Mouse (Mus musculus) cerebellum, adult 2 months (tissue): ENCODE data around the gene Muc13. TPM values are rescaled to one million over a fixed set of nuclear protein-coding genes. Genes with fewer than 3 reads are reported as not detected.

Experiments
- DNase-seq, 2 experiments: peaks; one replicate each; pipeline ENCODE4 v3.0.0; 2021
- H3K27ac ChIP-seq: fragments of 200-500 bp; 2 replicates; pipeline ENCODE4 v1.5.1; 2012; ENCODE audit warnings: low read length, control low read depth, inconsistent platforms; ENCODE audit not compliant: insufficient read depth
- H3K27me3 ChIP-seq: fragments of 200-500 bp; 2 replicates; pipeline ENCODE4 v1.6.1; 2012; ENCODE audit warnings: inconsistent platforms, mild to moderate bottlenecking, low read length, moderate library complexity; ENCODE audit not compliant: control insufficient read depth, insufficient read depth
- H3K4me1 ChIP-seq: fragments of 200-500 bp; 2 replicates; pipeline ENCODE4 v1.6.1; 2011; ENCODE audit warnings: low read length; ENCODE audit not compliant: control insufficient read depth, insufficient read depth
- H3K4me3 ChIP-seq: fragments of 200-500 bp; replicated peaks from 2 replicates; pipeline ENCODE3; 2011; ENCODE audit warnings: mild to moderate bottlenecking, low read depth, low read length, control low read depth; ENCODE audit not compliant: insufficient read depth
- CTCF ChIP-seq: fragments of 200-500 bp; IDR thresholded peaks from 2 replicates; pipeline ENCODE4 v1.5.1; 2011; ENCODE audit warnings: low read depth, mild to moderate bottlenecking, control low read depth, low read length, moderate library complexity, borderline replicate concordance; ENCODE audit not compliant: insufficient read depth
- POLR2A ChIP-seq: fragments of 200-500 bp; IDR thresholded peaks from 2 replicates; pipeline ENCODE4 v1.6.1; 2011; ENCODE audit warnings: low read length, control low read depth, borderline replicate concordance; ENCODE audit not compliant: insufficient read depth
- WGBS: fragments of 180-500 bp; shearing (Covaris S2); methylation state at CpG from one replicate; pipeline ENCODE4 v1.1.7; 2018; 5-methylcytosine and 5-hydroxymethylcytosine counted together
- polyA plus RNA-seq: library from polyadenylated mRNA; depleted of rRNA; stranded (reverse); fragments of >200 nt; gene quantifications from 2 replicates; pipeline ENCODE4 v1.2.3, GENCODE M21; 2012

Muc13 gene
- polyA plus RNA-seq, 1 experiment: 0.11 TPM

GRCm38 (mm10) chr16:33832728-33833428 lies 39.0 kb downstream of the Muc13 start:
- no peak for DNase-seq
- H3K4me3 ChIP-seq: no peak overlapping the region
- H3K27ac ChIP-seq: no peak overlapping the region
- H3K27me3 ChIP-seq: 0 out of 2 replicates have a peak, but pooled peaks cover 2% of the 10 kb centered on the region
- WGBS: 64% methylated on average over 21 of the region's 21 CpGs
- H3K4me1 ChIP-seq: peaks cover 16% of the 10 kb centered on the region
- TF ChIP-seq CTCF (no peak), POLR2A (no peak)

GRCm38 (mm10) chr16:33833429-33833753 lies 39.6 kb downstream of the Muc13 start:
- Histone ChIP-seq H3K4me1 (peaks cover 16% of the 10 kb centered on the region), H3K27me3 (0 out of 2 replicates have a peak, but pooled peaks cover 2% of the 10 kb centered on the region), H3K4me3 (no peak overlapping the region), H3K27ac (no peak overlapping the region)
- no peak for DNase-seq
- TF ChIP-seq POLR2A (no peak), CTCF (no peak)
- WGBS: 54% methylated on average over 5 of the region's 5 CpGs

GRCm38 (mm10) chr16:33833781-33834482 lies 40.1 kb downstream of the Muc13 start:
- WGBS: 36% methylated on average over 25 of the region's 25 CpGs
- no peak overlapping the region for H3K27ac ChIP-seq
- peaks cover 16% of the 10 kb centered on the region for H3K4me1 ChIP-seq
- peak; percentile 47 to 52 for DNase-seq
- no peak overlapping the region for H3K4me3 ChIP-seq
- 0 out of 2 replicates have a peak, but pooled peaks cover 2% of the 10 kb centered on the region for H3K27me3 ChIP-seq
- TF ChIP-seq CTCF (no peak), POLR2A (no peak)

GRCm38 (mm10) chr16:33836676-33837075 lies 42.8 kb downstream of the Muc13 start:
- Histone ChIP-seq H3K27ac (peak overlapping the region; percentile 39; the same call in 1 of the 2 replicates), H3K27me3 (no peaks in the 10 kb centered on the region), H3K4me3 (no peak overlapping the region), H3K4me1 (peaks cover 19% of the 10 kb centered on the region)
- peak; percentile 45 to 53 for DNase-seq
- WGBS: 41% methylated on average over 3 of the region's 3 CpGs
- no peak for TF ChIP-seq CTCF
- TF ChIP-seq POLR2A: no peak

- WGBS: 56% methylated on average over 3 of the region's 3 CpGs
- no peak overlapping the region; the same call in 1 of the 2 replicates for H3K27ac ChIP-seq
- TF ChIP-seq POLR2A (no peak), CTCF (no peak)
- peak; percentile 68 to 83 for DNase-seq
- peaks cover 19% of the 10 kb centered on the region for H3K4me1 ChIP-seq
- H3K4me3 ChIP-seq: no peak overlapping the region
- H3K27me3 ChIP-seq: no peaks in the 10 kb centered on the region
Measured at GRCm38 (mm10) chr16:33837191-33837590, 43.4 kb downstream of the Muc13 start.

- WGBS: 54% methylated on average over 6 of the region's 6 CpGs
- TF ChIP-seq POLR2A: no peak
- TF ChIP-seq CTCF: no peak
- no peak for DNase-seq
- Histone ChIP-seq H3K4me3 (no peak overlapping the region), H3K4me1 (peaks cover 18% of the 10 kb centered on the region), H3K27ac (no peak overlapping the region), H3K27me3 (no peaks in the 10 kb centered on the region)
Measured at GRCm38 (mm10) chr16:33840616-33841015, 46.8 kb downstream of the Muc13 start.

GRCm38 (mm10) chr16:33842081-33842880 lies 48.4 kb downstream of the Muc13 start:
- peaks cover 8% of the 10 kb centered on the region for H3K4me1 ChIP-seq
- no peak overlapping the region for H3K4me3 ChIP-seq
- 39% methylated on average over 12 of the region's 12 CpGs for WGBS
- peak; percentile 46 to 52 for DNase-seq
- no peak for TF ChIP-seq POLR2A
- no peak for TF ChIP-seq CTCF
- no peaks in the 10 kb centered on the region for H3K27me3 ChIP-seq
- H3K27ac ChIP-seq: no peak overlapping the region

- DNase-seq: no peak
- no peaks in the 10 kb centered on the region for H3K27me3 ChIP-seq
- WGBS: 87% methylated on average over 4 of the region's 4 CpGs
Measured at GRCm38 (mm10) chr16:33844150-33844611, 50.3 kb downstream of the Muc13 start.

More at GRCm38 (mm10) chr16:33844150-33844611, 50.3 kb downstream of the Muc13 start:
- Histone ChIP-seq H3K27ac (no peak overlapping the region), H3K4me1 (peaks cover 5% of the 10 kb centered on the region), H3K4me3 (no peak overlapping the region)
- TF ChIP-seq POLR2A (no peak), CTCF (no peak)
